Mouse (Mus musculus) liver, embryonic 14.5 days (tissue): Measurements from ENCODE around the gene Plscr3. TPM values are rescaled to one million over a fixed set of nuclear protein-coding genes. Genes with fewer than 3 reads are reported as not detected.
"Not testable (repeated sequence)": the region's sequence is repeated elsewhere in the genome, so short reads cannot be mapped to it uniquely, and the experiment has no call there.

Experiments
- ATAC-seq: fragments of 200-750 bp; cut with Nextera tagmentation; 2 replicates; pipeline ENCODE4 v1.8.0; 2017; ENCODE audit warnings: moderate number of reproducible peaks, mild to moderate bottlenecking, moderate library complexity; ENCODE audit not compliant: insufficient read depth
- DNase-seq, 3 experiments: peaks; one replicate each; pipeline ENCODE4 v3.0.0-alpha.2; 2012 to 2013; ENCODE audit warnings: low read depth in 3 of 3, low spot score in 3 of 3
- H3K27ac ChIP-seq: fragments of 300-500 bp; sonication (generic); 2 replicates; pipeline ENCODE4 v1.5.1; 2014; ENCODE audit warnings: moderate library complexity, mild to moderate bottlenecking, control low read depth, inconsistent platforms
- H3K27me3 ChIP-seq: fragments of 300-500 bp; sonication (generic); 2 replicates; pipeline ENCODE4 v1.6.1; 2014; ENCODE audit warnings: mild to moderate bottlenecking, low read length, moderate library complexity; ENCODE audit not compliant: control insufficient read depth, insufficient read depth
- H3K36me3 ChIP-seq: fragments of 300-500 bp; sonication (generic); replicated peaks from 2 replicates; pipeline ENCODE4 v1.6.1; 2014; ENCODE audit warnings: low read depth; ENCODE audit not compliant: control insufficient read depth, insufficient read depth
- H3K4me1 ChIP-seq, 2 experiments: fragments of 200-500 bp in 1 of 2; fragments of 300-500 bp in 1 of 2; sonication (generic) in 1 of 2; replicated peaks; 2 replicates each; pipeline ENCODE4 v1.6.1; 2012 to 2014; ENCODE audit warnings: antibody characterized with exemption in 1 of 2, inconsistent platforms in 1 of 2, low read length in 1 of 2; ENCODE audit not compliant: control insufficient read depth in 2 of 2, insufficient read depth in 2 of 2
- H3K4me2 ChIP-seq: fragments of 300-500 bp; sonication (generic); 2 replicates; pipeline ENCODE4 v1.6.1; 2014; ENCODE audit warnings: low read depth, mild to moderate bottlenecking, control low read depth, moderate library complexity
- H3K4me3 ChIP-seq, 2 experiments: fragments of 200-500 bp in 1 of 2; fragments of 300-500 bp in 1 of 2; sonication (generic) in 1 of 2; 2 replicates each; pipeline ENCODE4 v1.5.1; 2012 to 2014; ENCODE audit warnings: low read depth in 2 of 2, low read length in 2 of 2, mild to moderate bottlenecking in 2 of 2, control low read depth in 1 of 2, inconsistent platforms in 1 of 2, moderate library complexity in 1 of 2; ENCODE audit not compliant: insufficient read depth in 1 of 2
- H3K9ac ChIP-seq: fragments of 300-500 bp; sonication (generic); replicated peaks from 2 replicates; pipeline ENCODE4 v1.6.1; 2014; ENCODE audit warnings: mild to moderate bottlenecking, control low read depth, moderate library complexity
- H3K9me3 ChIP-seq: fragments of 300-500 bp; sonication (generic); 2 replicates; pipeline ENCODE4 v1.6.1; 2016; ENCODE audit warnings: low read length, mixed read lengths; ENCODE audit not compliant: control insufficient read depth
- CTCF ChIP-seq: IDR thresholded peaks from 2 replicates; pipeline ENCODE4 v1.5.1; 2016; ENCODE audit warnings: antibody characterized with exemption, low read depth, control low read depth
- EP300 ChIP-seq: IDR thresholded peaks from 2 replicates; pipeline ENCODE4 v1.6.1; 2016; ENCODE audit warnings: antibody characterized with exemption, low read depth
- WGBS: fragments of 180-500 bp; shearing (Covaris S2); extraction: QIAGEN DNeasy Blood & Tissue Kit; methylation state at CpG from one replicate; pipeline ENCODE4 v1.1.7; 2014; ENCODE audit not compliant: insufficient replicate concordance; 5-methylcytosine and 5-hydroxymethylcytosine counted together
- polyA plus RNA-seq, 2 experiments: library from polyadenylated mRNA; depleted of rRNA in 1 of 2; stranded (reverse) in 1 of 2; unstranded in 1 of 2; fragments of >200 nt; fragmentation: Nextera tagmentation in 1 of 2; extraction: Ambion mirVana in 1 of 2; gene quantifications; 2 replicates each; pipeline versions ENCODE4 v1.2.1 to v1.2.3; 2012 to 2014

Gene Plscr3
- polyA plus RNA-seq, 2 experiments: 18.0 to 22.8 TPM

DNA sequence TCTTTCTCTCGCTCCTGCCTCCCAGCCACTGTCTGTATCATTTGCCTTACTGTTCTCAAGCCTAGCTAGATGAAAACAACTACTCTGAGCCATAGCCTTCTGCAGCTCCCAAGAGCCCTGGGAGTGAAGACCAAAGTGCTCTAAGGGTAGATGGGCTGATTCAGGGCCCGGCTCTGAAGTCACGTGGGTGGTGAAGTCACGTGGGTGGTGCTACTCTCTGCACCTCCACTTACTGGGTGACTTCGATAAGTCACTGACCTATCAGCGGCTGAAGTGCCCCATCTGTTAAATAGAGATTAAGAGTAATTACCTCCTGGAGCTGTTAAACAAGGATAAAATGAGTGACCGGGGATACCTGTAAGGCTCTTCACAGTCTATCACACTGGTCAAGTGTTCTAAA is 7.8 kb downstream of the Plscr3 start:
- peak overlapping the region; percentile 46 to 47 for H3K4me3 ChIP-seq
- peak; percentile 97 for TF ChIP-seq EP300
- TF ChIP-seq CTCF: no peak
- H3K27me3 ChIP-seq: peaks cover 7% of the 10 kb centered on the region
- peak; percentile 98 for DNase-seq
- peak overlapping the region; percentile 71 for H3K9ac ChIP-seq
- peak; percentile 96 for ATAC-seq
- peak overlapping the region; percentile 86 for H3K4me2 ChIP-seq
- H3K27ac ChIP-seq: peak overlapping the region; percentile 99
- peaks cover 39 to 51% of the 10 kb centered on the region in 2 experiments for H3K4me1 ChIP-seq
- no peaks in the 10 kb centered on the region for H3K9me3 ChIP-seq
- 7% methylated on average over 7 of the region's 7 CpGs for WGBS
- peaks cover 17% of the 10 kb centered on the region for H3K36me3 ChIP-seq

DNA sequence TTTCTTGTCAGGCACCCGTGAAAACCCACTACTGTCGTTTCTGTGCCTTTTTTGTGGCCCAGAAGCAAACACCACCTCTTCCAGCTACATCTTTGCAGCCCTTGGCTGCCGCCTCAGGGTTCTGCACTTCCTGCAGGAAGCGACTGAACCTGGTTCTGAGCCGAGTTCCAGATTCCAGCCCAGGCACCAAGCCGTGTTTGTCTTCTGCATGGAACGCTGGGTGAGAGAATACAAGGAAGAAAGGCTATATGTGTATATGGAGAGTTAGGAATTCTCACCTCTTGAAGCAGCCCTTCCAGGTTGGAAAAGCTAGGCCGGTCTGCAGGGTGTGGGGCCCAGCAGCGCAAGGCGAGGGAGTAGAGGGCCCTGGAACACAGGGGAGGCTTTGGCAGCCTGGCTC is 8.5 kb downstream of the Plscr3 start:
- peak overlapping the region; percentile 66 for H3K9ac ChIP-seq
- WGBS: 52% methylated on average over 10 of the region's 10 CpGs
- H3K27ac ChIP-seq: peak overlapping the region; percentile 99
- H3K9me3 ChIP-seq: no peaks in the 10 kb centered on the region
- H3K4me3 ChIP-seq: peak overlapping the region; percentile 0 to 37; a peak in 2 of 4 replicates
- DNase-seq: no peak
- ATAC-seq: no peak
- TF ChIP-seq CTCF: no peak
- no peak for TF ChIP-seq EP300
- peaks cover 11% of the 10 kb centered on the region for H3K27me3 ChIP-seq
- peaks cover 39 to 50% of the 10 kb centered on the region in 2 experiments for H3K4me1 ChIP-seq
- H3K36me3 ChIP-seq: peaks cover 14% of the 10 kb centered on the region
- H3K4me2 ChIP-seq: peak overlapping the region; percentile 86

DNA sequence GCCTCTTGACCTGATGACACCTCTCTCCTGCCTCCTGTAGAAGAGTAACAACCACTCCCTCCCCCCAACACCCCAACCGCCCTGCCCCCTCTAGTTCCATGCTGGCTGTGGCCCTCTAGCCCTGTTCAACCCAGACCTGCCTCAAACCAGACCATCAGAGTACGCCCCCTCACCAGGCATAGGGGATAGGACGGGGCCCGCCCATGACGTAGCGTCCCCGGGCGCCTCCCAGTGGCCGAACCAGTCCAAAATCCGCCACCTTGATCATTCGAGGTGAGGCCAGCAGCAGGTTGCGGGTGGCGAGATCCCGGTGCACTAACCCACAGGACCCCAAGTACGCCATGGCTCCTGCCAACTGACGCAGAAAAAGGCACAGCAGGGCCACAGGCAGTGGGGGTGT is 9.2 kb downstream of the Plscr3 start:
- H3K27ac ChIP-seq: peak overlapping the region; percentile 99
- ATAC-seq: peak; percentile 19; the same call in 1 of the 2 replicates
- 20% methylated on average over 16 of the region's 16 CpGs for WGBS

GRCm38 (mm10) chr11:69858113-69858998 is 12.2 kb downstream of the Plscr3 start, which contains the start of gene Tnk1:
TSS of gene Tnk1 (minus strand) at chr11:69858730.
- H3K27ac ChIP-seq: no peak within 1 kb of the TSS

More for the DNA sequence above, 9.2 kb downstream of the Plscr3 start:
- Histone ChIP-seq H3K4me3 (peak overlapping the region in 1 of 2 experiments; percentile 37; a peak in 1 of 4 replicates), H3K36me3 (peaks cover 13% of the 10 kb centered on the region), H3K27me3 (peaks cover 11% of the 10 kb centered on the region), H3K9me3 (no peaks in the 10 kb centered on the region), H3K4me2 (peak overlapping the region; percentile 86), H3K9ac (peak overlapping the region; percentile 66; the same call in 1 of the 2 replicates), H3K4me1 (peaks cover 39 to 46% of the 10 kb centered on the region in 2 experiments)
- DNase-seq: no peak
- peak; percentile 92 for TF ChIP-seq CTCF
- no peak for TF ChIP-seq EP300

DNA sequence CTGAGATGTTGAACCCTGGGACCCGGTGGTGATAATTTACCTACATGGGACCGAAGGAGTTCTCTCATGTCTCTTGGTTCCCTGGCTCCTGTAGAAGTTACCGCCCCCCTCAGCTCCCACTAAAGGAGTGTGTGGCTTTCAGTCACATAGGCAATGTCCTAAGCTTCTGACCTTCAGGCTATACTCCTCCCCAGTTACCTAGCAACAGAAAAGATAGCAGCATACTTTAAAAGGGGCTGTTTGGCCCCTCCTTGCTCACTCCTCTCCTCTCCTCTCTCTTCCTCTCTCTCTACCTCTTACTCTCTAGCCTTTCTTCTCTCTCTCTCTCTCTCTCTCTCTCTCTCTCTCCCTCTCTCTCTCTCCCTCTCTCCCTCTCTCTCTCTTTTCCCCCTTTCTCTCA is 17.6 kb downstream of the Plscr3 start:
- peak overlapping the region; percentile 43 for H3K9ac ChIP-seq
- WGBS: 60% methylated on average over 3 of the region's 3 CpGs
- not testable (repeated sequence) for H3K9me3 ChIP-seq, H3K4me3 ChIP-seq, H3K27me3 ChIP-seq, DNase-seq, H3K36me3 ChIP-seq
- peak overlapping the region; percentile 77 for H3K27ac ChIP-seq
- H3K4me1 ChIP-seq: peaks cover 28 to 34% of the 10 kb centered on the region in 2 experiments
- ATAC-seq: peak; percentile 51; the same call in 1 of the 2 replicates
- H3K4me2 ChIP-seq: peak overlapping the region; percentile 50

More at GRCm38 (mm10) chr11:69858113-69858998, 12.2 kb downstream of the Plscr3 start, which contains the start of gene Tnk1:
- Histone ChIP-seq H3K27me3 (peaks cover 11% of the 10 kb centered on the region), H3K4me3 (no peak within 1 kb of the TSS), H3K36me3 (no peaks in the 10 kb centered on the region), H3K4me1 (peaks cover 21 to 28% of the 10 kb centered on the region in 2 experiments), H3K9ac (no peak within 1 kb of the TSS), H3K4me2 (no peak within 1 kb of the TSS), H3K9me3 (no peaks in the 10 kb centered on the region)
- WGBS: 38% methylated on average over 29 of the region's 30 CpGs
- DNase-seq: no peak
- no peak for ATAC-seq
- TF ChIP-seq CTCF (no peak), EP300 (no peak)
